Mouse (Mus musculus): Measurements from ENCODE around the gene Rcc1.

Rcc1 gene

GRCm38 (mm10) chr4:132354571-132354970, 1.2 kb upstream of the Rcc1 start:
- no peak for DNase-seq

GRCm38 (mm10) chr4:132352739-132353138, 666 bp downstream of the Rcc1 start:
- DNase-seq, result peak; percentile 93

DNA sequence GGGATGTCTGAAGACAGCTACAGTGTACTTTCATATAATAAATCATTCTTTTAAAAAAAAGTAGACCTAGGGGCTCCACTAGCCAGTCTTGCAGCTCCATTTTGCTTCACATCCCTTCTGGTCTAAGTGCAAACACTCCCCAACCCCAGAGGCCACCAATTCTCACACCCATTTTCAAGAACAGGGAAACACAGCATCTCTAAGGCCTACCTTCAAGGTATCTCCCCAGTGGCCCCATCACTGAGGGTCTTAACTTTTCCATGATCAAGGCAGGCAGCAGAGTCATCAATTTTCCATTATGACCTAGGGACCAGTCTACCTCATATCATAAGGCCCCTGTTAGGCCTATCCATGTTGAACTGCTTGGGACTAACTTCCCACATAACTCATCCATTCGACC, 2.0 kb downstream of the Rcc1 start:
- no peak for DNase-seq

GRCm38 (mm10) chr4:132350854-132351253, 2.6 kb downstream of the Rcc1 start:
- no peak for DNase-seq

GRCm38 (mm10) chr4:132350123-132350740, 3.2 kb downstream of the Rcc1 start:
- no peak for DNase-seq

GRCm38 (mm10) chr4:132349495-132350122, 3.8 kb downstream of the Rcc1 start:
- DNase-seq, result no peak

GRCm38 (mm10) chr4:132346661-132347060, 6.7 kb downstream of the Rcc1 start:
- no peak for DNase-seq

DNA sequence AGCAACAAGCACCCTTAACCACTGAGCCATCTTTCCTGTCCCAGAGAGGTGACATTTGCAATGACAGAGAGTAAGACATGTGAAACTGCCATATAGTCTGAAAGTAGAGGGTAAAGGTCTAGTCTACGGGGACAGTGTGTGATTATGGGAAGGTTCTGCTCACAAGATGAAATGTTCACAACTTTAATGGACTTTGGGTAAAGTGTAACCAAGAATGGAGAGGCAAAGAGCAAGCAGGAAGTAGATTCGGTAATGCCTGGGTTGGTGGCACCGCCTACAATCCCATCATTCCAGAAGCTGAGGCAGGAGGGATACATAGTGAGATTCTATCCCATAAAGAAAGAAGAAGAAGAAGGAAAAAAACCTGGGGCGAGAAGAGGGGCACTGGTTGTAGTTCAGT, 7.1 kb downstream of the Rcc1 start:
- DNase-seq, result no peak

DNA sequence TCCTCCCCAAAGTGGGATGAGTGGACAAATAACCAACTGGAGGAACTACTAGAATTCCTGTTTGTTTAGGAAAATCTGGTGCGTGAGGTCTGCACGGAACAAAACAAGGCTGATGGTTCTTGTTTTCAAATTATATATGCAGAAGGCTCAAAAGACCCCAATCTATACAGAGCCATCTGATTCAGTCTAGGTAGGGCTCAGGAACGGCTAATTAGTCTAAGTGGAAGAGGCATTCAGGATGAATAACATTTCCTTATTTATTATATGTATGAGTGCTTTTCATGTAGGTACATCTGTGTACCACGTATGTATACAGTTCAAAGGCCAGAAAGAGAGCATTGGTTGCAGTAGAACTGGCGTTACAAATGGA, 7.6 kb downstream of the Rcc1 start:
- no peak for DNase-seq

DNA sequence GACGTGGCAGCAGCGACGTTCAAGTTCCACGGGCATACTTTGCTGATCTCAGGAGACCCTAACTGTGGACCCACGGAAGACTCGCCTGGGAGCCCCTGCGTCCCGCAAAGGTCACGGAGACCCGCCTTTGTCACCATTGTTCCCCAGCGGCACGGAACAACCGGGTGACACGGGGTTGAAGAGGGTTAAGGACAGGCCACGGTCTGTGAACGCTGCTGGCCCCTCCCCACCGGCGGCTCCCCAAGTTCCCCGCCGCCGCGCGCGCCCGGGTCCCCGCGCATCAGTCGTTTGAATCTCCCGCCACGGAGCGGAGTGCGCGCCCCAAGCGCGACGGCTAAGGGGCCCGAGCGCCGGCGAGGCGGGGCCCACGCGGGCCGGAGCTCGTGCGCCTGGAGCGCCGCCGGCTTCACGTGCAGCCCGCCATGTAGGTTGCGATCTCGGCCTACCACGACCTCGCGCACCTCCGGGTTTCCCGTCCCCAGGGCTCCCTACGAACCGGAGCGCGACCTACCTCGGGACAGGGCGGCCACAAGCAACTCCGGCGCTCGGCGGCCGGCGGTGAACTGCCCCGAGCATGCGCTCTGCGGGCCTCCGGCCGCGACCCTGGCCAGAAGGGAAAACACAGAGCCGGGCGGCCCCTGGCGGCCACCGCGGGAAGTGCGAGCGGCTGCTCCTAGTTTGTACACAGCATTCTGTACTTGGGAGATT, 8.1 kb downstream of the Rcc1 start:
- peak; percentile 99 for DNase-seq

DNA sequence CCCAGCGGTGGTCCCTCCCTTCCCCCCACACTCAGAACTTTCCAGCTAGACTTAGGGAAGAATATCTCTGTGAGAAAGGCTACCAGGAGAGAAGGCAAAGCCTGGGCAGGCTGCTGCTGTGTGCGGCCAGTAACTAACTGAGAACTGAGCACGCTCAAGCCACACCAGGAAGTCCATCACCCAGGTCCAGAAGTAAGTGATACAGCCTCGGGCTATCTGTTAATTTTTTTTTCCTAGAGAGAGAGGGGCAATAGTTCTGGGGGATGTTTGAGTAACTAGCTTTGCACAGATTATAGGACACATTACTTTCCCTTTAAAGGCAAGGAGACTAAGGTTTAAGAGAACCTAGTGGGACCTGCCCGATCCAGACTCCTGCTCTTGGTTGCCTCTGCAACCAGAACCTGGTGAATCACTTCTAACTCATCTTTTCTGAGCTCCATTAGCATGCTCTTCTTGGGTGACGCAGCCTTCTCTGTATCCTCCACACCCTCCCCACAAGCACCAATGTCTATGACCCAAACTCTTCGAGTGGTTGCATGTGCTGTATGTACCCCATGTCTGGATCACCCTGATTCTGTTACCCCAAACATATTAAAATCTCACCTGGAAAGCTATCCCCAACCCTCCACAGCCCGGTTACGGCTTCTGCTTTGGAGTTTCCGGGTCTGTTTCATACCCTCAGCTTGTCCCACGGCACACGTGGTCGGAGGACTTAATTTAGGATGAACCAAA, 8.8 kb downstream of the Rcc1 start:
- DNase-seq, result no peak

- DNase-seq, result no peak
These were observed 12.0 kb downstream of the Rcc1 start for GRCm38 (mm10) chr4:132341451-132341850.

- peak; percentile 97 for DNase-seq
These were observed 14.5 kb downstream of the Rcc1 start for GRCm38 (mm10) chr4:132338943-132339342.

DNA sequence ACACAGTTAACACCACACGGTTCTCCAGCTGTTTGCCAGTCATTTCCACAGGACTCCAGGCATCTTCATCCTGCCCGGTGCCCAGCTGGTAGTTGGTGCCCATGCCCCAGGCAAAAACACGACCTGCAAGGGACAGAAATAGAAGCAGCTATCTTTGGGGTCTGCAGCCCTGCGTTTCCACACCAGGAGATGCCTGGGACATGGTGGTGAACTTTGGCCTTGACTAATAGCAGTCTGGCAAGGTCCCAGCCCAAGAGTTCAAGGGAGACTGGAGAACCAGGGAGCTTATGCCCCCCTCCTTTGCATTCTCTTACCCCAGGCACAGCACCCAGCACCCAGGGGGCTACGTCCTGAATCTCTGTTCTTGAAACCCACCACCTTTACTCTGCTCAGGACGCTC, 20.5 kb downstream of the Rcc1 start:
- DNase-seq, result peak; percentile 81

DNA sequence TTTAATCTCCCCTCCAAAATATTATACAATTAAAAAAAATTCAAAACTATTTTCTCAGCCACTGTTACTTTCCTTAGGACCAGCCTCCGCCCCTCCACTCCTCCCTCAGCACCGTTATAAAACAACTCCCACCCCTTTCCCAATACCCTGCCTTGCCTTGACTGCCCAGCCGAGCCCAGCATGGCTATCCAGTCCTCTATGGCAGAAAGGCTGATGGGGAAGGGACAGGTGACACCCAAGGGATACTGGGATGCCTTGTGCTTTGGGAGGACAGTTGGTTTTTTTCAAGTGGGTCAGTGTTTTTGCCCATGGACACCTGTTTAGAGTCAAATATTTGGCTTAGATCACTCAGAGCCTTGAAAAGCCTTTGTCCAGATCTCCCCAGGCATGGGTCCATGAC, 21.4 kb downstream of the Rcc1 start:
- DNase-seq, result peak; percentile 78

DNA sequence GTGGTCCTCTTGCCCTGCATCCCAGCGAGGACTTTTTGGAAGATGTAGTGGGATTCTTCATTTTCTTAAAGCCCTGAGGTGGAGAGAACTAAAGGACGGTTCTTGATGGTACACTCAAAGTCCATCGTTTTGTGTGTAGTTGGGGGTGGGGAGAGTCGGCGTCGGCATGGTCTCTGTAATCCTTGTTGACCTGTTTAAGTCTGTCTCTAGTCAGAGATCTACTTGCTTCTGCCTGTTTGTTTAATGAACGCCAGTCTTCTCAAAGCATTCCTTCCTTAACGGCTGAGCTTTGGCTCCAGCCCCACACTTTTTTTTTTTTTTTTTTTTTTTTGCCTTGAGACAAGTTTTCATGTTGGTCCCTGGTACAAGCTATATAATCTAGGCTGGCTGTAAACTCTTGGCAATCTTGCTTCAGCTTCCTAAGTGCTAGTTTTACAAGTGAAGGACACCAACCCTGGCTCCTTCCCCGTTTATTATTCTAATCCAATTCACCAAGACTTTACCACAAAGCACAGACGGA, 23.5 kb downstream of the Rcc1 start:
- DNase-seq, result no peak

DNA sequence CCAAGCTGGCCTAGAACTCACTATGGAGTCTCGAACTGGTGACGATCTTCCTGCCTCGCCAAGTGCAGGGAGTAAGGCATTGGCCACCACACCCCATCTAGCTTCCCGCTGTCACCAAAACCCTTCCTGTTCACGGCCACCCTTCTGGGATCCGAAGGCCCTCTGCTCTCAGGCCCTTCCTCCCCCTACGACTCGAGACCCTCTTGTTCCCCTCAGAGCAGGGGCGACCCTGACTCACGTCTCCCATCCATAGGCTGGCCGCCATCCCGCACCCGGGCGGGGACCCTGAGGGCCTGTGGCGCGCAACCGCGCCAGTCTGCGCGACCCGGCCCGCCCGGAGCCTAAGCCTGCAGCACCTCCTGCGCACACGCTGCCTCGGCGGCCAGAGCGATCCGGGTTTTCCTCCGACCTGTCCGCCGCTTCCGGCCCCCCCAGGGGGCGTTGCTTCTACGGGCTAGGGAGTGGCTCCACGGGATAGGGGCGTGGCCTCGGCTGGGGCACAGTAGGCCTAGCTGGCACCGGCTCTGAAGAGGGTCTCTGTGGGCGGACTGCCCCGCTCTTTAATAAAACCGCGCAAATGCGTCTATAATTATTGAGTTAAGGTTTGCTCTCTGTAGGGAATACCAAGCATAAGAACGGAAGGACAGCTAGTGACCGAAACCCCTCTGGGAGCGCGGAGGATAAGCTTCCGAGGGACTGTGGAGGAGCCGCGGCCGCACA, 24.1 kb downstream of the Rcc1 start, which contains the start of gene Trnau1ap:
TSS of gene Trnau1ap (minus strand) at position 424 of the 720 bp plus-strand sequence.
- DNase-seq, result peak; percentile 99

- DNase-seq, result peak; percentile 89
These were observed 24.9 kb downstream of the Rcc1 start for GRCm38 (mm10) chr4:132328391-132328982.

GRCm38 (mm10) chr4:132326481-132326880, 26.9 kb downstream of the Rcc1 start:
- DNase-seq, result peak; percentile 71

DNA sequence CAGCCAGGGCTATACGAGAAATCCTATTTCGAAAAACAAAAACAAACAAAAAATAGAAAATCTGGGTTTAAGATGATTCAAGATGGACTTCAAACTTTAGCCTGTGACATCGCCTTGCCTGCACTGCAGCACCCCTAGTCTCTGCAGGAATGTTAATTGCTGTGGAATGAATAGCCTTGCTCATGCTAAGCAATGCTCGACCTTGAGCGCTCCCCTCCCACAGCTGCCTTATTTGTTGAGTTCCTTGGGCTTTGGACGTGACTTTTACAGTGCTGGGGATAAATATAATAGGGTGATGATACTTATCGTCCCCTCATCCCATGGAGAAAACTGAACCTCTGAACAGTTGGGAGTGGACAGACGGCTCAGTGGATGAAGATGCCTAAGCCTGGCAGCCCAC, 37.7 kb downstream of the Rcc1 start:
- DNase-seq, result no peak

GRCm38 (mm10) chr4:132312627-132313026, 40.8 kb downstream of the Rcc1 start:
- DNase-seq, result no peak

DNA sequence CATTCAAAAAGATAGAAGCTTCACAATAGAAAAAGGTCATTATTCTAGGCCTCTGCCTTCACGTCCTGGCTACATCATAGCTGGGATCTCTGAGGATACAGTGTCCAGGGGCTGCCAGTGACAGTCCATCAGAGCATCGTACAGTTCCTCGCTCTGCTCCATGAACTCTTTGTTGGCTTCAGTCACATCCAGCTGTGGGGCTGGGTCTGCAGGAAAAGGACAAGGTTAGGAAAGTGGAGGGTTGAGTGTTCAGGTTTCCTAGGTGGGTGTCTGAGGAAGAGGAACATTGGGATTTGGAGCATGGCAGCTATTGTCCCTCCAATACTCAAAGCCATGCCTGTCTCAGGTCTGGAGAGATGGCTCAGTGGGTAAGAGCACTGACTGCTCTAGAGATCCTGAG, 41.6 kb downstream of the Rcc1 start:
- no peak for DNase-seq
